Mouse (Mus musculus): ENCODE data around the gene Ppfia4. TPM values are rescaled to one million over a fixed set of nuclear protein-coding genes. Genes with fewer than 3 reads are reported as not detected.

The Ppfia4 gene
- polyA plus RNA-seq, 1 experiment from 2014 or later = 2.1 TPM

GRCm38 (mm10) chr1:134318261-134318660 is 14.5 kb downstream of the Ppfia4 start:
- H3K36me3 ChIP-seq (ENCODE audit: control insufficient read depth, insufficient read depth, low read length) = no peaks in the 10 kb centered on the region
- DNase-seq (ENCODE audit: low spot score) = no peak

GRCm38 (mm10) chr1:134316361-134316760 is 16.4 kb downstream of the Ppfia4 start:
- Histone ChIP-seq H3K4me2 (no peak overlapping the region), H3K4me1 (replicated peaks; ENCODE audit: control insufficient read depth, insufficient read depth, low read length) (no peaks in the 10 kb centered on the region), H3K9ac (ENCODE audit: low read depth, low read length) (no peak overlapping the region), H3K27ac (ENCODE audit: low read depth, low read length) (no peak overlapping the region), H3K36me3 (ENCODE audit: control insufficient read depth, insufficient read depth, low read length) (no peaks in the 10 kb centered on the region), H3K9me3 (ENCODE audit: control insufficient read depth, low read length) (no peaks in the 10 kb centered on the region), H3K27me3 (replicated peaks; ENCODE audit: control insufficient read depth, insufficient read depth, low read length) (no peaks in the 10 kb centered on the region), H3K4me3 (ENCODE audit: low read depth, low read length) (no peak overlapping the region)
- DNase-seq (ENCODE audit: low spot score) = no peak
- 83% methylated on average over 9 of the region's 9 CpGs for WGBS
- no peak for ATAC-seq (replicated peaks; ENCODE audit: low FRiP score)

More at GRCm38 (mm10) chr1:134318261-134318660, 14.5 kb downstream of the Ppfia4 start:
- Histone ChIP-seq H3K9ac (ENCODE audit: low read depth, low read length) (no peak overlapping the region), H3K27ac (ENCODE audit: low read depth, low read length) (no peak overlapping the region), H3K27me3 (replicated peaks; ENCODE audit: control insufficient read depth, insufficient read depth, low read length) (0 out of 2 replicates have a peak, but pooled peaks cover 2% of the 10 kb centered on the region), H3K4me2 (no peak overlapping the region), H3K4me3 (ENCODE audit: low read depth, low read length) (no peak overlapping the region), H3K9me3 (ENCODE audit: control insufficient read depth, low read length) (no peaks in the 10 kb centered on the region), H3K4me1 (replicated peaks; ENCODE audit: control insufficient read depth, insufficient read depth, low read length) (no peaks in the 10 kb centered on the region)
- WGBS = 80% methylated on average over 5 of the region's 5 CpGs
- ATAC-seq (replicated peaks; ENCODE audit: low FRiP score) = no peak

- no peak for DNase-seq (ENCODE audit: low spot score)
- Histone ChIP-seq H3K4me1 (replicated peaks; ENCODE audit: control insufficient read depth, insufficient read depth, low read length) (no peaks in the 10 kb centered on the region), H3K4me3 (ENCODE audit: low read depth, low read length) (no peak overlapping the region), H3K4me2 (no peak overlapping the region), H3K36me3 (ENCODE audit: control insufficient read depth, insufficient read depth, low read length) (no peaks in the 10 kb centered on the region), H3K9me3 (ENCODE audit: control insufficient read depth, low read length) (no peaks in the 10 kb centered on the region), H3K9ac (ENCODE audit: low read depth, low read length) (no peak overlapping the region), H3K27ac (ENCODE audit: low read depth, low read length) (no peak overlapping the region), H3K27me3 (replicated peaks; ENCODE audit: control insufficient read depth, insufficient read depth, low read length) (no peaks in the 10 kb centered on the region)
- no peak for ATAC-seq (replicated peaks; ENCODE audit: low FRiP score)
- WGBS = 61% methylated on average over 5 of the region's 5 CpGs
Measured at GRCm38 (mm10) chr1:134315181-134315580, 17.5 kb downstream of the Ppfia4 start.

- Histone ChIP-seq H3K4me1 (replicated peaks; ENCODE audit: control insufficient read depth, insufficient read depth, low read length) (no peaks in the 10 kb centered on the region), H3K36me3 (ENCODE audit: control insufficient read depth, insufficient read depth, low read length) (no peaks in the 10 kb centered on the region), H3K27me3 (replicated peaks; ENCODE audit: control insufficient read depth, insufficient read depth, low read length) (no peaks in the 10 kb centered on the region), H3K4me2 (no peak overlapping the region), H3K27ac (ENCODE audit: low read depth, low read length) (no peak overlapping the region), H3K9ac (ENCODE audit: low read depth, low read length) (no peak overlapping the region), H3K4me3 (ENCODE audit: low read depth, low read length) (no peak overlapping the region), H3K9me3 (ENCODE audit: control insufficient read depth, low read length) (no peaks in the 10 kb centered on the region)
- DNase-seq (ENCODE audit: low spot score) (no peak), ATAC-seq (replicated peaks; ENCODE audit: low FRiP score) (no peak)
- 87% methylated on average over 7 of the region's 7 CpGs for WGBS
Measured at GRCm38 (mm10) chr1:134311760-134312159, 21.0 kb downstream of the Ppfia4 start.

- WGBS = 93% methylated on average over 3 of the region's 3 CpGs
Measured at GRCm38 (mm10) chr1:134310729-134311128, 22.0 kb downstream of the Ppfia4 start.

GRCm38 (mm10) chr1:134310291-134310690 is 22.4 kb downstream of the Ppfia4 start:
- no peak overlapping the region for H3K27ac ChIP-seq (ENCODE audit: low read depth, low read length)
- ATAC-seq (replicated peaks; ENCODE audit: low FRiP score) (no peak), DNase-seq (ENCODE audit: low spot score) (no peak)
- no peaks in the 10 kb centered on the region for H3K9me3 ChIP-seq (ENCODE audit: control insufficient read depth, low read length)
- H3K36me3 ChIP-seq (ENCODE audit: control insufficient read depth, insufficient read depth, low read length) = no peaks in the 10 kb centered on the region
- 88% methylated on average over 2 of the region's 2 CpGs for WGBS
- no peak overlapping the region for H3K9ac ChIP-seq (ENCODE audit: low read depth, low read length)
- H3K27me3 ChIP-seq (replicated peaks; ENCODE audit: control insufficient read depth, insufficient read depth, low read length) = no peaks in the 10 kb centered on the region
- H3K4me1 ChIP-seq (replicated peaks; ENCODE audit: control insufficient read depth, insufficient read depth, low read length) = no peaks in the 10 kb centered on the region
- H3K4me2 ChIP-seq = no peak overlapping the region
- H3K4me3 ChIP-seq (ENCODE audit: low read depth, low read length) = no peak overlapping the region

More at GRCm38 (mm10) chr1:134310729-134311128, 22.0 kb downstream of the Ppfia4 start:
- H3K27me3 ChIP-seq (replicated peaks; ENCODE audit: control insufficient read depth, insufficient read depth, low read length) = no peaks in the 10 kb centered on the region
- H3K27ac ChIP-seq (ENCODE audit: low read depth, low read length) = no peak overlapping the region
- ATAC-seq (replicated peaks; ENCODE audit: low FRiP score) (no peak), DNase-seq (ENCODE audit: low spot score) (no peak)
- H3K36me3 ChIP-seq (ENCODE audit: control insufficient read depth, insufficient read depth, low read length) = no peaks in the 10 kb centered on the region
- H3K9me3 ChIP-seq (ENCODE audit: control insufficient read depth, low read length) = no peaks in the 10 kb centered on the region
- no peak overlapping the region for H3K4me3 ChIP-seq (ENCODE audit: low read depth, low read length)
- H3K9ac ChIP-seq (ENCODE audit: low read depth, low read length) = no peak overlapping the region
- H3K4me2 ChIP-seq = no peak overlapping the region
- no peaks in the 10 kb centered on the region for H3K4me1 ChIP-seq (replicated peaks; ENCODE audit: control insufficient read depth, insufficient read depth, low read length)

- no peak overlapping the region for H3K9ac ChIP-seq (ENCODE audit: low read depth, low read length)
- H3K36me3 ChIP-seq (ENCODE audit: control insufficient read depth, insufficient read depth, low read length) = no peaks in the 10 kb centered on the region
- no peaks in the 10 kb centered on the region for H3K9me3 ChIP-seq (ENCODE audit: control insufficient read depth, low read length)
- H3K4me2 ChIP-seq = no peak overlapping the region
- no peak overlapping the region for H3K4me3 ChIP-seq (ENCODE audit: low read depth, low read length)
- ATAC-seq (replicated peaks; ENCODE audit: low FRiP score) (no peak), DNase-seq (ENCODE audit: low spot score) (no peak)
- H3K27me3 ChIP-seq (replicated peaks; ENCODE audit: control insufficient read depth, insufficient read depth, low read length) = no peaks in the 10 kb centered on the region
- no peak overlapping the region for H3K27ac ChIP-seq (ENCODE audit: low read depth, low read length)
- H3K4me1 ChIP-seq (replicated peaks; ENCODE audit: control insufficient read depth, insufficient read depth, low read length) = peaks cover 3% of the 10 kb centered on the region
- WGBS = 65% methylated on average over 10 of the region's 10 CpGs
Measured at GRCm38 (mm10) chr1:134307409-134307808, 25.3 kb downstream of the Ppfia4 start.

- H3K27me3 ChIP-seq (replicated peaks; ENCODE audit: control insufficient read depth, insufficient read depth, low read length) = peaks cover 4% of the 10 kb centered on the region
- H3K4me3 ChIP-seq (ENCODE audit: low read depth, low read length) = no peak overlapping the region
- WGBS = 91% methylated on average over 9 of the region's 9 CpGs
- H3K9ac ChIP-seq (ENCODE audit: low read depth, low read length) = no peak overlapping the region
- H3K36me3 ChIP-seq (ENCODE audit: control insufficient read depth, insufficient read depth, low read length) = no peaks in the 10 kb centered on the region
- ATAC-seq (replicated peaks; ENCODE audit: low FRiP score) (no peak), DNase-seq (ENCODE audit: low spot score) (no peak)
- H3K27ac ChIP-seq (ENCODE audit: low read depth, low read length) = no peak overlapping the region
- H3K4me1 ChIP-seq (replicated peaks; ENCODE audit: control insufficient read depth, insufficient read depth, low read length) = peaks cover 3% of the 10 kb centered on the region
- no peak overlapping the region for H3K4me2 ChIP-seq
- H3K9me3 ChIP-seq (ENCODE audit: control insufficient read depth, low read length) = no peaks in the 10 kb centered on the region
Measured at GRCm38 (mm10) chr1:134304940-134305339, 27.8 kb downstream of the Ppfia4 start.

- peak overlapping the region; percentile 58; the same call in 1 of the 2 replicates for H3K27ac ChIP-seq (ENCODE audit: low read depth, low read length)
- H3K36me3 ChIP-seq (ENCODE audit: control insufficient read depth, insufficient read depth, low read length) = no peaks in the 10 kb centered on the region
- peaks cover 26% of the 10 kb centered on the region for H3K27me3 ChIP-seq (replicated peaks; ENCODE audit: control insufficient read depth, insufficient read depth, low read length)
- no peak overlapping the region for H3K4me3 ChIP-seq (ENCODE audit: low read depth, low read length)
- H3K9me3 ChIP-seq (ENCODE audit: control insufficient read depth, low read length) = no peaks in the 10 kb centered on the region
- no peak for DNase-seq (ENCODE audit: low spot score)
- WGBS = 40% methylated on average over 8 of the region's 8 CpGs
- H3K4me1 ChIP-seq (replicated peaks; ENCODE audit: control insufficient read depth, insufficient read depth, low read length) = peaks cover 6% of the 10 kb centered on the region
- H3K4me2 ChIP-seq = no peak overlapping the region; the same call in none of the 2 replicates
- H3K9ac ChIP-seq (ENCODE audit: low read depth, low read length) = no peak overlapping the region
- peak; percentile 53; the same call in 1 of the 2 replicates for ATAC-seq (replicated peaks; ENCODE audit: low FRiP score)
Measured at GRCm38 (mm10) chr1:134302568-134303238, 30.0 kb downstream of the Ppfia4 start.
